Mouse (Mus musculus) gonadal fat pad, adult 2 months (tissue): Measurements from ENCODE around the gene Mdfi. TPM values are rescaled to one million over a fixed set of nuclear protein-coding genes. Genes with fewer than 3 reads are reported as not detected.
"Not testable (repeated sequence)": the region's sequence is repeated elsewhere in the genome, so short reads cannot be mapped to it uniquely, and the experiment has no call there.

Experiments used
- DNase-seq: peaks from one replicate; pipeline ENCODE4 v3.0.0-alpha.2; 2012; ENCODE audit warnings: low read depth
- polyA plus RNA-seq: library from polyadenylated mRNA; depleted of rRNA; stranded (reverse); fragments of >200 nt; gene quantifications from 2 replicates; pipeline ENCODE4 v1.2.3, GENCODE M21; 2012; rRNA removed

Mdfi gene
- 11.0 and 11.2 TPM in 2 replicates for polyA plus RNA-seq

DNA sequence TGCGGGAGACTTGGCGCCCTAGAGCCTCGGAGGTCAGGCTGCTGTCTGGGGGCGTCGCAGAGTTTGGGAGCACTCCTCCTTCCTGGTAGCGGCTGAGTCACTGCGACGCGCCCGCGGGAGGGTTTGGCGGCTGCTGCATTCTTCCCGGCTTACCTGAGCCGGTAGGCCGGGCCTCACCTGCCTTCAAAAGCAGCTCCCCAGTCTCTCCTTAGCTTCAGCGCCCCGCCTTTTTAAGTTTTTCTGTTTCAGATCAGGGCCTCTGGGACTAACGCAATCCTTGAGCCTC lies at the start of gene Mdfi:
Mdfi (minus strand) TSS at position 210 of the 286 bp plus-strand sequence.
- no peak for DNase-seq

DNA sequence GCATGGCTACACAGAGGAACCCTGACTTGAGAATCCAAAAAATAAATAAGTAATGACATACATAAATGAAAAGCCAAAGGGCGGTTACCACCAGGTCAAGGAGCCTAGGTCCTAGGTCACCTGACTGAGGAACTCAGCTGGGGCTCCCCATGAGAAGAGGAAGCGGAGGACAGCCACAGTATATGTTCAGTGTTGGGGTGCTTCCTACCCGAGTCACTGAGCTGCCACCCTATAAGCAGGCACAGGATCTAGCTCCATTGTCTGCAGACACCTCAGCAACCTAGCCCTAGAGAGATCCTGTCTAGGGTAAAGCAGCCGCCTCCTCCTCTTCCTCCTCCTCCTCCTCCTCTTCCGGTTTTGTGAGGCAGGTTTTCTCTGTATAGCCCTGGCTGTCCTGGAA lies 48.6 kb upstream of the Mdfi start:
- no peak for DNase-seq

DNA sequence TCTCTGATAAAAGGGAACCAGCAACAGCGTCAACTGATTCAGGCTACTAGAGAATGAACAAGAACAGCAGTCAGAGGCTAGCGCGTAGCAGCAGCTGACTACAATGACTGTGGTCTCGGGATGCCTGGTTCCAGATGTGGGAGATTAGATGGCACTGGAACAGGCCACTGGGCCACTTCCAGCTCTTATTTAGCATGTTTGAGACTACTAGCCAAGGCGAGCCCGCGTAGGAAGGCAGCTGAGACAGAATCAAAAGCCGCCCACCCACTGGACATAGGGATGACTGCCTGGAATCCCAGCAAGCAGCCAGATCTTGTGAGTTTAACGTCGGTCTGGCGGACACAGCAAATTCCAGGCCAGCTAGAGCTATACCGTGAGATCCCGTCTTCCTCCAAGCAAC lies 46.8 kb upstream of the Mdfi start:
- DNase-seq: no peak

DNA sequence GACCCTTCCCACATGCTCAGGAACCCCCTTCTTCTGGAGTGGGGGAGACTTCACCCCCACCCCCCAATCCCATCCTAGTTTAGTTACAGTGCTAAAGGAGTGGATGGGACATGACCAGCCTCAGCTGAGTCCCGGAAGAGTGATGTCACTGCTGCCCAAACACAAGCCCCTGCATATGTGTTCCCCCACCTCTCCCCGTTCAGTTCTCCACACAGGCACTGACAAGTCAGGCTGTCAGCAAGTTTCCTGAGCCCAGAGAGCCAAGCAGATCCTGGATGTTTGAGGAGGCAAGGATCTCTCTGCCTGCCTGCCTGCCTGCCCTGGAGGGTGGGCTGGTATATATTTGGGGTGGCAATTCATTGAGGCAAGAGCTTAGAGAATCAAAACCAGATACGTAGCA lies 44.7 kb upstream of the Mdfi start:
- DNase-seq: no peak

DNA sequence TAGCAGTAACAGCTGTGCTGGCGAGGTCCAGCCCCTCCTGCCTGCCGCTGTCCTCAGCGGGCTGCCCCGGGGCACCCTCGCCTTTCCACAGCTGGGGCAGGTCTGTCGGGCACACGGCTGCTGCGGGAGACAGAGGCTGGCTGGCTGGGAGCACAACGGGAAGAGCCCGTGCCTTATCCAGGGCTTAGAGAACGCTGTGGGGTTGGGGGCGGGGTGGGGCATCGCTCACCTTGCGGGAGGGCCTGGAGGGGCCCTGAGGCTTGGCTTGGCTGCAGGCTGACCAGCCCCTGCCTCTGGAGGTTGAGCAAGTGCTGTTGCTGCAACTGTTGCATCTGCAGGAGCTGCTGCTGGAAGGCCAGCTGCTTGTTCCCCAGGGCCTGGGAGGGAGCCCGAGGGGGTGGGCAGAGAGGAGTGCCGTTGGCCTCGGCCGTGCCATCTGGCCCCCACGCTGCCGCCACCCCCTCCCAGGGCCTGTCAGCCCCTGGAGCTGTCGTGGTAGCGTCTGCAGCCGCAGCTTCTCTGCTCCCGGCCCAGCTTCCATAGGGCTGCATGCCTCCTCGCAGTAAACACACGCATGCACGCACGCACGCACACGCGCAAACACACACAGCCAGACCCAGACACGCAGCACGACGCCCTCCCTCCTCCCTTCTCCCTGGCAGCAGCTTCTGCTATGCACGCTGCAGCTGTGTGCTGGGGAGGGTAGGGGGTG lies 44.0 kb upstream of the Mdfi start:
- DNase-seq: no peak

DNA sequence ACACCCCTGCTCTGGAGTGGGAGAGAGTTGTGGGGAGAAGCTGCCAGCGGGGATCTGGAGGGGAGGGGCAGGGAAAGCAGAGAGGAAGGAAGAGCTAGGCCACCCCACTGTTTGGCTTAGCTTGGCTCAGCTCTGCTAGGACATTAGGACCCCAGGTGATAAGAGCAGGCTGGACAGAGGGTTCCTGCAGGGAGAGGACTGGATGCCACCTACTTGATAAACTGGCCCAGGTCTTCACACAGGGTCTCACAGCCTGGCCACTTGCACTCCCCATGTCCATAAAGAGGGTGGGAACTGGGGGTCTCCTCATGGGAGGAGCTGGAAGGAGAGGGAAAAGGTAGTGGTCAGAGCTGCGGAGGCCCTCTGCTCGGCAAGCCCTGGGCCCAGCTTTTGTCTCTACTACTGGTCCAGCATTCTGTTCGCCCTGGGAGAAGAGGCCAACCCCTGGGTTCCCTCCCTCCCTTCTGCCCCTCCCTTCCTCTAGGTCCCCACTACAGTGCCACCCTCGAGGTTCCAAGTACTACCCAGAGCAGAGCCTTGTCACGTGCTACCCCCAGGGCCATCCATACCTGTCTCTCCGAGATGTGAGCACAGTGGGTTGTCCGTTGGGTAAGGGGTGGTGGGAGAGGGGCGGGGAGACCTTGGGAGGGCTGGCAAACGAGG lies 43.4 kb upstream of the Mdfi start:
- no peak for DNase-seq

DNA sequence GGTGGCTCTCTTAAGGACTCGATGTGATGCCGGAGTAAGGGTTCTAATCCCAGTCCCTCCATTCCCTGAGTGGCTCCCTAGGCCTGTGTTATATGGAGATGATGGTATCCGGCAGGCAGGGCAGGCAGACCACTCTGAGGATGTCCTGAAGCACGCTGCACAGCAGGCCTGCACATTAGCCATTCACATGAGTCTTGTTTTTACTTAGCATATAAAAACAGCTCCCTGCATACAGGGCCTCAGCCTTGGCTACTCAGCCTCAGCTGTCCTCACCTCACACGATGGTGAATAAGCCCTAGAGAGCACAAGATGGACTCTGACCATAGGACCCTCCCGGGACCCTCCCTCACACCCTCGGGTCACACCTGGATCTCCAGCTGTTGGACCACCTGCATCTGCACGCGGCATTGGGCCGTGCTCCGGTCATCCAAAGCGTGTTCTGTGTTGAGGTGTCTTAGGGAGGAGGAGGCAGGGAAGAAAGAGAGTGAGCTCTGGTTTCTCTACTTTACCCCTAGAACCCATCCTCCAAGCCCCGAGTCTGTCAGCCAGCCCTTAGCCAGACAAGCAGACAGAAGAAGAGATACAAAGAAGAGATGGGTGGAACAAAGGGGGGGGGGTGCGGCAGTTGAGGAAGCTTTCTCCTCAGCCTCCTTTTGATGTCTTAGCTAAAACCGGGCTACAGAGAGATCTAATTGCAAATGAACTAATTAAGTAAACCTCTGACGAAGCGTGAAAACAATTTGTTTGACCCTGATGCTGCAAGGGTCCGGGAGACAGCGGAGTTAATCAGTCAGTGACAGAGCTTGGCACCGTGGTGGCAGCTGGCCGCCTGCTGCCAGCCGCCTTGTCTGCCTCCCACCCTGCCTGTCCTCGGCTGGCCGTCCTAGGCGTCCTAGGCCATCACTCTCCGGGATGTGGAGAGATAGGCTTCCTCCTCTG lies 42.6 kb upstream of the Mdfi start:
- no peak for DNase-seq

DNA sequence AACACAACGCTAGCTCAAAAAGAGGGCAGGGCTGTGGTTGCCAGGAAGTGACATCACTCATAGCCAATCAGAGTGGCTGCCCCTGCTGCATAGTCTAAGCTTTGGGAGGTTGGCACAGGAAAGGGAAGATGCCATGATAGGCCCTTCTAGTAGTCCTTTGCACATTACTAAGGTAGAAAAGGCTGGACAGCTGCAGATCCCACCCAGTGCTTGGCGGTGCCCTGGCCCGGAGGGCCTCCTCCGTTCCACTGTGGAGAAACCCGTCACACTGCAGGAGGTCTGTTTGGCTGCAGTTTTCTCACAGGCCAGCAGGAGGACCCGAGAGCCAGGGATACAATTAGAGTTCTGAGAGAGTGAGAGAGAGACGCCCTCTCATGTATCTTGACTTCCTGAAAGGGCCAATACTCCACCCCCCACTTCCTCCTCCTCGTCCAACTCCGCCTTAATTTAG lies 38.9 kb upstream of the Mdfi start:
- no peak for DNase-seq

DNA sequence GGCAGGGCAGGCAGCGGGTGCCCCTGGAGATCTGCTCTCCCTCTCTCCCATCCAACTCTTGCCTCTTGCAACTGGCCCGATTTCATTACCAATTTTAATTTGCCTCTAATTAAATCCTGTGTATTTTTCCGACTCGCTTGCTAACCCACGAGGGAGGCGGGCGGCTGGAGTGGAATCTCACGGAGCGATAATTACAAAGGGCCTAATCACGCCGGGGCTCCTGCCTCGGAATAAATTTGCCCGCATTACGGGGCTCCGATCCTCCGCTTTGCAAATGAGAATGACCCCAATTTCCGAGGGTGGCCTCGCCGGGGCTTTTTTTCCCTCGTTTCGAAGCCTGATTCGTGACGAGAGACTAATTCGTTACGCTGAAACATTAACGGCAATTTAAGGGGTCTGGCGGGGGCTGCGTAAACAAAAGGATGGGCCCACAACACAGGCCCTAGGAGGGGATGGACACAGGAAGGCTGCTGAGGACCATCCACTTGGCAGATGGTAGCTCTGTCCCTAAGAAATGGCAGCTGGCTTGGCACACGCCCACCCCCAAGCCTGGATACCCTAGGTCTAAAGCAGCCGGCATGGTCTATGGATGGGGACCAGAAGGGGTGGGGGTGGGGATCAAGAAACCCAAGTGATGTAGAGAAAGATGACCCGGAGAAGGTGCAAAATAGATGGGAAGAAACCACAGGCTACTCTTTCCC lies 38.0 kb upstream of the Mdfi start:
- no peak for DNase-seq

DNA sequence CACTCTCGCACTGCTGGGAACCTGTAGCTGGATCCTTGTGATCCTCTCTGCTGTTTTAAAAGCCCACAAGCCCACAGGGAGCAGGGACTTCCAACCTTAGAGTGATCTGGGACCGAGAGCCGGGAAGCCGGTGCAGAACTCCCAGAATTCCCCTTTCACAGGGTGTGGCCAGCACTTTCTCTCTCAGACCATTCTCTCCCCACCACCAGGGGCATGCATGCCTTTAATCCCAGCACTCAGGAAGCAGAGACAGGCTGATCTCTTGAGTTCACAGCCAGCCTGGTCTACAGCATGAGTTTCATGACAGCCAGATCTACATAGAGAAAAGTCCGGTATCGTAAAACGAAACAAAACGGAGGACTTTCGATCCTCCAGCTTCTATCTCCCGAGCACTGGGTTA lies 35.4 kb upstream of the Mdfi start:
- no peak for DNase-seq

DNA sequence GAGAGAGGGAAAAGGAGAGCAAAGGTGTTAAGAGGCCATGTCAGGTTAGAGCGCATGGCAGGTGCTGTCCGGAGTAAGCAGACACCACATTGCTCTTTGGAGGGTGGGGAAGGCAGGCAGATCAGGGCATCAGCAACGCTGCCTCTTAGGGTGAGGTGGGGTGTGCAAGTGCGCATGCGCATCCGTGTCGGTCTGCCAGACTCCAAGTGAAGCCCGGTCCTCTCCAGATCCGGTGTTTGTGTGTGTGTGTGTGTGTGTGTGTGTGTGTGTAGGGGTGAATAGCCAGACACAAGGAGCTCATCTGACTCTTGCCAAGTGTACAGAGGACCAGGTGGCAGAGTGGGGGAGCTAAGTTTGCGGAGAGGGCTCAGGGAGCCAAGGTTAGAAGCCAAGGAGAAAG lies 31.5 kb upstream of the Mdfi start:
- no peak for DNase-seq

DNA sequence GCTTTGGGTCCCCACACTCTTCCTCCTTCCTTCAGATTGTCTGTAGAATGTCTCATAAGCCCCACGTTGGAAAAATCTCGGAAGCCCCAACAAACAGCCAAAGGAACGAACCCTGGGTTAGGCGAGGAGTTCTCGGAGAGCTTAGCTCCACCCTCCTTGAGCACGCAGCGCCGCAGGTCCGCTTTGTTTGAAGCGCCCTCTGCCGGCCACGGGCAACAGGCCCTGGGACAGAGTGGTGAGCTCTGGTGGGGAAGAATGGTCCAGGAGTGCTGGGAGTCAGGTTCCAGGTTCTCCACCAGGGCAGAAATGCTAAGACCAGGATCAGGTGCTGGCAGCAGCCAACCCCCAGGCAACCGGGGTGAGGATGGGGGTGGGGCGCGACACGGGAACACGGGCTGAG lies 30.0 kb upstream of the Mdfi start:
- DNase-seq: no peak

DNA sequence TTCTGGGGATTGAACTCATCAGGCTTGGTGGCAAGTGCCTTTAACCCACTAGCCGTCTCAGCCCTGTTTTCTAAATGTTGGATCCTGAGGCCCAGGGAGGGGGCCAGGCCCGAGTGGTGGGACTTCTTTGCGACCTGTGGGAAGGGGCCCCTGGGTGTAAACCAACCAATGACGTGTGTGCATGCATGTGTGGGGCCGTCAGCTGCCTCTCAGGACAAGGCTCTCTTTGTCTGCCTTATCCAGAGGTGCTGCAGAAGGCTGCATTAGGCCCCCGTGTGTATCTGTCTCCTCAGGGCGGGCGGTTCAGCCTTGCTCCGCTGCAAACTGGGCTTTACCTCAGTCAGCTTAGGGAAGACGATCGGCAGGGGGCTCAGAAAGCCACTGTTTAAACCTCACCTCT lies 28.9 kb upstream of the Mdfi start:
- DNase-seq: no peak

DNA sequence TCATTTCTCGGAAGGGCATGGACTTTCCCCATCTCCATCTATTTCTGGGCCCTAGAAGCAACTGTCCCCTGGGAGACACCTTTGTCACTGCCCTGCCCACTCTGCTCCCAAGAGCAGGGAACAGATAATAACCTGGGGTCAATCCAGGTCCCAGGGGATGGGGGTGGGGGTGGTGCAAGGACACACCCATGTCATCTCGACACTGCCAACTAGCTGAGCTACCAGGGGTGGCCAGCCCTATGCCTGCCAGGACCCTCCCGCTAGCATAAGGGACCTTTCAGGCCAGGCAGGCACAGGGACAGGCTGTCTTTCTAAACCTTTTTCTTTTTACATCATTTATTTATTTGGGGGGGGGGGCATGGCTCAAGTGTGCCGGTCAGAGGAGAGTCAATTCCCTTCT lies 28.5 kb upstream of the Mdfi start:
- DNase-seq: no peak

DNA sequence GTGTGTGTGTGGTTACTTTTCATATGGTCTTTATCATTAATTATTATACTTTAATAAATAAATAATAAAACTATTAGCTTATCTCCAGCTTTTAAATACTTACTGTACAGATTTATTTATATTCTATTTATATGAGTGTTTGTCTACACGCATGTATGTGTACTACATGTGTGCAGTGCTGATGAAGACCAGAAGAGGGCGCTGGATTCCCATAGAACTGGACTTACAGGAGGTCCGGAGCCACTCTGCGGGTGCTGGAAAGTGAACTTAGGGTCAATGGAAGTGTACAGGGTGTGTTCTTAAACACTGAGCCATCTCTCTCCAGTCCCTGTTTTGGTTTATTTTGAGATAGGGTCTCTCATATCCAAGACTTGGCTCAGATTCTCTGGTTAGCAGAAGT lies 21.1 kb upstream of the Mdfi start:
- no peak for DNase-seq

DNA sequence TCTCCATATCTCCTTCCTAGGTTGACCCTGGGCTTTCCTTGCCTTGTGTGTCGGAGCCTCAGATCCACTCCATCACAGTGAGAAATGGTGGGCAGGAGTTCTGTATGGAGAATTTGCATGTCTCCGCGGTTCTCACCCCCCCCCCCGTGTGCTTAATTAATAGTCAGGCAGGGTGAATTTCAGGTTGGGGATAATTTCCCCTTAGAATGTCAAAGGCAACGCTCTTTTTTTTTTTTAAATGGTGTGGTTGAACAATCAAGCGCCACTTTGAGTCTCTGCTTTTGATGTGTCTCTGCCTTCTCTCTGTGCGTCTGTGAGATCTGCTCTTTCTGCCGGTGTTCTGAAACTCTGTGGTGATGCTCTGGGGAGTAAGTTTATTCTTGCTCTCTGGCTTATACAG lies 20.4 kb upstream of the Mdfi start:
- DNase-seq: no peak

DNA sequence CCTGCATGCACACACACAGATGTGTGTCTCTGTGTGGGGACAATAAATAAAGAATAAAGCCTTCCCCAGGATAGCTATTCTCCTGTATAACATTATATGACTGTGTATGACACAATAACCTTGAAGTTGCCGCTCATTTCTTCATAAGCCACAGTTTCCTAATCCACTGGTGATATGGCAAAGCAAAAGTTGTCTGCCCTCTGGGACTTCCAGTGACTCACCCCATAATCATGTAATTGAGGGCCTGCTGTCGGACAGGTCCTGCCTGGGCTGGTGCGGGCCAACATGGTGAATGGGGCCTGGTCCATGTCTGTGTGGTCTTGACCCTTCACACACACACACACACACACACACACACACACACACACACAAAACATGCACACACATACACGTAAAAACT lies 19.3 kb upstream of the Mdfi start:
- peak; percentile 63 for DNase-seq

DNA sequence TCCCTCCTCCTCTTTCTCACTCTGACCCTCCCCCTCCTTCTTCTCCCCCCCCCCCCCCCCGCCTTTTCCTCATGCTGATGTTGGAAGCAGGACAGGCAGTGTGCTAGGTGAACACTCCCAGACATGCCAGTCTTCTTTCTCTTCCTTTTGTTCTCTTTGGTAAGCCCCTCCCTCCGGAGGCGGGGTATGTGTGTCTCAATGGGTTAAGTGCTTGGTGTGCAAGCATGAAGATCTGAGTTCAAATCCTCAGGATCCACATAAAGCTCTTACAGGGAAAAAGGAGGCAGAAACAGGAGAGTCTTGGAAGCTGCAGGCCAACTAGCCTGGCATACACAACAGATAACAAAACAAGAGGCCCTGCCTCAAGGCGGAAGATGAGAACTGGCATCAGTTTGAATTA lies 18.8 kb upstream of the Mdfi start:
- no peak for DNase-seq

DNA sequence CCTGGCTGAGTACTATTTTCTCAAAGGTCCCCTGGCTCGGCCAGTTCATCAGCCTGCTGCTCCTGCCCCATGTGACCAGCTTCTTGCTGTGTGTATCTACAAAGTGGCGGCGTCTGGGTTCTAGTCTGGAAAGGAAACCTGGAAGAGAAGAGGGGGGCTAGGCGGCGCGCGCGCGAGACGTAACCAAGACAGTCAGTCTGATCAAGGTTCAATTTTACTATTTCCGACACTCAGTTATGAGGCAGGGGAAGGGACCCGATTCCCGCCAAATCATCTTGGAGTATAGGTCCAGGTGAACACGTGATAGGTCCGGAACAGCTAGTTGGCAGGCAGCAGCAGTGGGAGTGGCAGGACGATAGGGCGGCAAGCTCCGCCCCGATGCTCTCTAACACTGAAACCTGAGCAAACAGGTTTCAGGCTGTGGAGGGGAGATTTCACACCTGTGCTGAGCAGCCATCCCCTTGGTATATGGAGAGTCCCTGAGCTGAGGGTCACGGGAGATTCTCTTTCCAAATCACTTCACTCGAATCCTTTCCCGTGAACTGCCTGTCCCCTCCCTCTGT lies 17.4 kb upstream of the Mdfi start:
- not testable (repeated sequence) for DNase-seq

DNA sequence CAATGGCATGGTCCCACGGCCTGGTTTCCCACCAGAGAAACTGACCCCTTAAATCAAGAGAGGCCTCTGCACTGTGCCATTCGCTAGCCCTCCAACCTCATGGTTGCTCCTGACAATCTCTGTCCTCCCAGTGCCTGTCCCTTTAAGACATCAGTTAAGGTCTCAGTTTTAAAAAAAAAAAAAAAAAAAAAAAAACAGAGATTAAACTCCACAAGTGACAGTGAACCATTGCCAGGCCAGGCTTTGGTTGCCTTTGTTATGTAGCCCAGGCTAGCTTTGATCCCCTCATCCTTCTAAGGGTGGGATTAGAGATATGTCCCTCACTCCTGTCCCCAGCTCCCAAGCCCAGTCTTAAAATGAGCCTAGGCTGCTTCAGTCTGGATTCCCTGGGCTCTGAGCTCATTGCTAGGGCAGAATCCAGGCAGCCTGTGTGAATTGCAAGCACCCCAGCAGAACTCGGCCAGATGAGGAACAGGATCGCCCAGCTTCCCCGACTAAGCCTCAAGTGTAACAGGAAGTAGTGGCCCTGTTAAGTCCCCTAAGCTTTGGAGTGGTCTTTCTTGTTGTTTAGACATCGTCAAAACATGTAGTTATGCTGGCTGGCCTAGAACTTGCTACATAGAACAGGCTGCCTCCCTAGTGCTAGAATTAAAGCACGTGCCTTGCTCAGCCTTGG lies 16.3 kb upstream of the Mdfi start:
- DNase-seq: no peak

DNA sequence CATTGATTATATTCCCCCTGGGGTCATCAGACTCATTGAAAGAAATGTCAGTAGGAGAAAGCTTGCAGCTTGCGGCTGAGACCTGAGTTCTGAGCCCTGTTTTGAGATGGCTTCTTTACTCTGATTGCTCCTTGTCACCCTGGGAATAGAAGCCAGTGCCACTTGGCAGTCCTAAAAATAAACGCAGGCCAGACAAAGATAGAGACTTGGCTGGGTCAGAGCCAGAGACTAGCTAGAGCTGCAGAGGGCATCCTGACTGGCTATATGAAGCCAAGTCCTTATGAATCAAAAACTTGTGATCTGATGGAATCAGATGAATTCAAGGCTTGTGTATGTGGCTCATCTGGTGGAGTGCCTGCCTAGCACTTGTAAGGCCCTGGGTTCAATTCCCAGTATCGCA lies 15.5 kb upstream of the Mdfi start:
- no peak for DNase-seq
